Mouse (Mus musculus): Measurements from ENCODE around the gene Hs3st6. TPM values are rescaled to one million over a fixed set of nuclear protein-coding genes. Genes with fewer than 3 reads are reported as not detected.

The Hs3st6 gene
- total and polyA plus RNA-seq, 2 experiments from 2014 or later: 0.22 to 0.49 TPM

GRCm38 (mm10) chr17:24734513-24734912 is 18.3 kb upstream of the Hs3st6 start:
- Histone ChIP-seq H3K4me1 (ENCODE audit: insufficient read depth, low read length) (no peaks in the 10 kb centered on the region), H3K9me3 (ENCODE audit: low read length) (no peaks in the 10 kb centered on the region), H3K9ac (replicated peaks; ENCODE audit: low read length, poor library complexity, severe bottlenecking) (no peak overlapping the region), H3K27ac (ENCODE audit: low read depth, low read length) (no peak overlapping the region), H3K36me3 (ENCODE audit: insufficient read depth, low read length) (no peaks in the 10 kb centered on the region), H3K27me3 (ENCODE audit: insufficient read depth, low read length) (no peaks in the 10 kb centered on the region), H3K4me3 (ENCODE audit: low read depth, low read length) (no peak overlapping the region), H3K4me2 (ENCODE audit: low read depth, low read length, poor library complexity, severe bottlenecking) (no peak overlapping the region)
- WGBS: 90% methylated on average over 1 of the region's 1 CpGs
- TF ChIP-seq CTCF (IDR thresholded peaks at IDR 0.05): peak; percentile 33; the same call in 1 of the 2 replicates
- ATAC-seq (ENCODE audit: low FRiP score) (no peak), DNase-seq (ENCODE audit: low spot score) (no peak)

- Histone ChIP-seq H3K27me3 (ENCODE audit: insufficient read depth, low read length) (no peaks in the 10 kb centered on the region), H3K36me3 (ENCODE audit: insufficient read depth, low read length) (no peaks in the 10 kb centered on the region), H3K4me2 (ENCODE audit: low read depth, low read length, poor library complexity, severe bottlenecking) (no peak overlapping the region), H3K4me1 (ENCODE audit: insufficient read depth, low read length) (no peaks in the 10 kb centered on the region), H3K27ac (ENCODE audit: low read depth, low read length) (no peak overlapping the region), H3K9ac (replicated peaks; ENCODE audit: low read length, poor library complexity, severe bottlenecking) (no peak overlapping the region), H3K4me3 (ENCODE audit: low read depth, low read length) (no peak overlapping the region), H3K9me3 (ENCODE audit: low read length) (no peaks in the 10 kb centered on the region)
- DNase-seq (ENCODE audit: low spot score) (no peak), ATAC-seq (ENCODE audit: low FRiP score) (no peak)
- no peak for TF ChIP-seq CTCF (IDR thresholded peaks at IDR 0.05)
- WGBS: 88% methylated on average over 7 of the region's 7 CpGs
Measured at GRCm38 (mm10) chr17:24735446-24735845, 17.3 kb upstream of the Hs3st6 start.

- H3K27ac ChIP-seq (ENCODE audit: low read depth, low read length): peak within 1 kb of the TSS; percentile 59
- TF ChIP-seq CTCF (IDR thresholded peaks at IDR 0.05): no peak
- WGBS: under 1% methylated on average over 29 of the region's 29 CpGs
- no peaks in the 10 kb centered on the region for H3K9me3 ChIP-seq (ENCODE audit: low read length)
- H3K4me2 ChIP-seq (ENCODE audit: low read depth, low read length, poor library complexity, severe bottlenecking): peak within 1 kb of the TSS; percentile 85
- H3K4me3 ChIP-seq (ENCODE audit: low read depth, low read length): peak within 1 kb of the TSS; percentile 54
- no peaks in the 10 kb centered on the region for H3K4me1 ChIP-seq (ENCODE audit: insufficient read depth, low read length)
- H3K36me3 ChIP-seq (ENCODE audit: insufficient read depth, low read length): no peaks in the 10 kb centered on the region
- no peaks in the 10 kb centered on the region for H3K27me3 ChIP-seq (ENCODE audit: insufficient read depth, low read length)
- DNase-seq (ENCODE audit: low spot score): peak; percentile 97
- peak; percentile 92 for ATAC-seq (ENCODE audit: low FRiP score)
- H3K9ac ChIP-seq (replicated peaks; ENCODE audit: low read length, poor library complexity, severe bottlenecking): peak within 1 kb of the TSS; percentile 55
Measured at GRCm38 (mm10) chr17:24736330-24737051, 16.3 kb upstream of the Hs3st6 start, which contains the start of gene Msrb1. Msrb1 (plus strand) TSS chr17:24736642.

GRCm38 (mm10) chr17:24737135-24737810 is 15.5 kb upstream of the Hs3st6 start:
- WGBS: 28% methylated on average over 8 of the region's 8 CpGs
- no peaks in the 10 kb centered on the region for H3K36me3 ChIP-seq (ENCODE audit: insufficient read depth, low read length)
- H3K4me1 ChIP-seq (ENCODE audit: insufficient read depth, low read length): no peaks in the 10 kb centered on the region
- peak overlapping the region; percentile 54 for H3K4me3 ChIP-seq (ENCODE audit: low read depth, low read length)
- TF ChIP-seq CTCF (IDR thresholded peaks at IDR 0.05): 0 out of 2 replicates have a peak, but pooled peaks have one; percentile 9
- DNase-seq (ENCODE audit: low spot score): no peak
- no peaks in the 10 kb centered on the region for H3K9me3 ChIP-seq (ENCODE audit: low read length)
- no peaks in the 10 kb centered on the region for H3K27me3 ChIP-seq (ENCODE audit: insufficient read depth, low read length)
- H3K4me2 ChIP-seq (ENCODE audit: low read depth, low read length, poor library complexity, severe bottlenecking): peak overlapping the region; percentile 85
- ATAC-seq (ENCODE audit: low FRiP score): no peak
- H3K9ac ChIP-seq (replicated peaks; ENCODE audit: low read length, poor library complexity, severe bottlenecking): peak overlapping the region; percentile 55; the same call in 1 of the 2 replicates
- no peak overlapping the region for H3K27ac ChIP-seq (ENCODE audit: low read depth, low read length)

- Histone ChIP-seq H3K9me3 (ENCODE audit: low read length) (no peaks in the 10 kb centered on the region), H3K4me3 (ENCODE audit: low read depth, low read length) (no peak overlapping the region), H3K27me3 (ENCODE audit: insufficient read depth, low read length) (no peaks in the 10 kb centered on the region), H3K9ac (replicated peaks; ENCODE audit: low read length, poor library complexity, severe bottlenecking) (no peak overlapping the region), H3K36me3 (ENCODE audit: insufficient read depth, low read length) (0 out of 2 replicates have a peak, but pooled peaks cover 3% of the 10 kb centered on the region), H3K4me2 (ENCODE audit: low read depth, low read length, poor library complexity, severe bottlenecking) (no peak overlapping the region), H3K27ac (ENCODE audit: low read depth, low read length) (no peak overlapping the region), H3K4me1 (ENCODE audit: insufficient read depth, low read length) (no peaks in the 10 kb centered on the region)
- WGBS: 87% methylated on average over 4 of the region's 4 CpGs
- ATAC-seq (ENCODE audit: low FRiP score) (no peak), DNase-seq (ENCODE audit: low spot score) (no peak)
- TF ChIP-seq CTCF (IDR thresholded peaks at IDR 0.05): no peak
Measured at GRCm38 (mm10) chr17:24738238-24738637, 14.6 kb upstream of the Hs3st6 start.

- 82% methylated on average over 8 of the region's 8 CpGs for WGBS
- ATAC-seq (ENCODE audit: low FRiP score): no peak
- no peak overlapping the region for H3K4me3 ChIP-seq (ENCODE audit: low read depth, low read length)
- no peaks in the 10 kb centered on the region for H3K4me1 ChIP-seq (ENCODE audit: insufficient read depth, low read length)
- H3K9ac ChIP-seq (replicated peaks; ENCODE audit: low read length, poor library complexity, severe bottlenecking): no peak overlapping the region
- no peak overlapping the region for H3K27ac ChIP-seq (ENCODE audit: low read depth, low read length)
- no peak for TF ChIP-seq CTCF (IDR thresholded peaks at IDR 0.05)
- H3K4me2 ChIP-seq (ENCODE audit: low read depth, low read length, poor library complexity, severe bottlenecking): no peak overlapping the region
- no peaks in the 10 kb centered on the region for H3K9me3 ChIP-seq (ENCODE audit: low read length)
- H3K36me3 ChIP-seq (ENCODE audit: insufficient read depth, low read length): 0 out of 2 replicates have a peak, but pooled peaks cover 3% of the 10 kb centered on the region
- no peak for DNase-seq (ENCODE audit: low spot score)
- H3K27me3 ChIP-seq (ENCODE audit: insufficient read depth, low read length): no peaks in the 10 kb centered on the region
Measured at GRCm38 (mm10) chr17:24739926-24740325, 12.9 kb upstream of the Hs3st6 start.
